Mouse (Mus musculus) stomach, postnatal 0 days (tissue): ENCODE data around the gene Foxk1.

Experiments used
- CTCF ChIP-seq: IDR thresholded peaks from 2 replicates; pipeline ENCODE4 v1.5.1; 2016; ENCODE audit warnings: antibody characterized with exemption, low read depth, mild to moderate bottlenecking, moderate library complexity
- EP300 ChIP-seq: optimal IDR thresholded peaks from 2 replicates; pipeline ENCODE3; 2016; ENCODE audit warnings: antibody characterized with exemption

DNA sequence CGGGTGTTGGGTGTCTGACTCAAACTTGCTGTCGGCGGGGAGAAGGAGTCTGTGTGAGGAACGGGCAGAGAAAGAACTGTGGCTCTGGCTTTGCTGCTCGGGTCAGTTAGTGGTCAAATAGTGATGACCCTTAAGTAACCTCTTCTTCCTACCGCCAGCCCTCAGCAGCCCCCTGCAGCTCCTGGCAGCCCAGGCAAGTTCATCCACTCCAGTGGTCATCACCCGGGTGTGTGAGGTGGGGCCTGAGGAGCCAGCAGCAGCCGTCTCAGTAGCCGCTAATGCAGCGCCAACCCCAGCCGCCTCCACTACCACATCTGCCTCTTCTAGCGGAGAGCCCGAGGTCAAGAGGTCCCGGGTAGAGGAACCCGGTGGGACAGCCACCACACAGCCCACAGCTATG, 55.0 kb downstream of the Foxk1 start:
- TF ChIP-seq EP300: no peak
- TF ChIP-seq CTCF: no peak
